Mouse (Mus musculus): ENCODE results near the gene Zfp184.

GRCm38 (mm10) chr13:21910735-21911134, 34.2 kb upstream of the Zfp184 start:
- TF ChIP-seq POLR2A (IDR thresholded peaks at IDR 0.05; ENCODE audit: low read depth, low read length) (no peak), CTCF (conservative IDR thresholded peaks at IDR 0.05; ENCODE audit: insufficient read depth, insufficient read length, low read depth, low read length) (no peak)
